Mouse (Mus musculus) neutrophil, adult 5-6 weeks (primary cell): Measurements from ENCODE around the gene Olfr1241. TPM values are rescaled to one million over a fixed set of nuclear protein-coding genes. Genes with fewer than 3 reads are reported as not detected.

Source experiments
- ATAC-seq: fragments of 151-379, 151-347 bp; 2 replicates; pipeline ENCODE4 v1.8.0; 2017; ENCODE audit warnings: mild to moderate bottlenecking, moderate TSS enrichment; ENCODE audit not compliant: insufficient number of reproducible peaks, poor library complexity, low FRiP score, severe bottlenecking; ENCODE audit errors: extremely low read depth
- total RNA-seq: library from RNA; stranded (forward); fragments of 200-1000 nt; gene quantifications from 2 replicates; pipeline ENCODE4 v1.2.3, GENCODE M21; 2017

Gene Olfr1241
- not detected in 2 replicates for total RNA-seq

DNA sequence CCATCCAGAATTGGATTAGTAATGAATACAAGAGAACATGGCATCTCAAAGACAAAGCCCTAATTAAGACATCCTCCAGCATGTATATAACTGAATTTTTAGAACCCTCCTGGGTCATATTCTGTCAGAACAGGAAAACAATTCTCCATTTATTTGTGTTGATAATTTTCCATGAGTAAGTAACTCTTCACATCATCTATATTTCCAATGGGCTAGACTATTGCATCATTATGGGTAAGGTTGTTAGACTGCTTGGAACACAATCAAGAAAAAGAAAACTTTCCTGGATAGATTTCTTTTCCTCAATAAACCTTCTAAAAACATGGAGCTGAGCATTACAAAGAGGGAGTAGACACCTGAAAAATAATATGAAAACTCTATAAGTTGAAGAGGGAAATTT, at the start of gene Olfr1241:
Gene Olfr1241 (minus strand): TSS at position 101 of the 400 bp plus-strand sequence.
- ATAC-seq = no peak

DNA sequence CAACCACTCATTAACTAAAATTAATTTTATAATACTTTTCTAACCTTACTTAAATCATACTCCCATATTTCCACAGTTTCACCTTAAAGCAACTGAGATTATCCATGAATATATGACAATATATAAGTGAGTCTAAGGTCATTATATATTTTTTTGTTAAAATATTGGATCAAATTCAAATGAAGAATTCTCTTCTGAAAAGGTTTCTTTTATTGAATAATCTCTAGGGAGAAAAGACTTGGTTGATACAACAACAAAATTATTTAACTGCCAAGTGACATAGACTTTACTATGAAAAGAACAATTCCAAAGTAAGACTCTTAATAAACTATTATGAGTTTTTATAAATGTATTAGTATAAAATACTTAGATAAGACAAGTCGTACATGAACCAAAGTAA, 44.5 kb upstream of the Olfr1241 start, which contains the start of gene Olfr1243:
Gene Olfr1243 (minus strand): TSS at position 101 of the 400 bp plus-strand sequence.
- no peak for ATAC-seq

- no peak for ATAC-seq
Measured at GRCm38 (mm10) chr2:89498235-89498634, 11.3 kb upstream of the Olfr1241 start, which contains the start of gene Olfr1242. Olfr1242 (minus strand) TSS chr2:89498335.

DNA sequence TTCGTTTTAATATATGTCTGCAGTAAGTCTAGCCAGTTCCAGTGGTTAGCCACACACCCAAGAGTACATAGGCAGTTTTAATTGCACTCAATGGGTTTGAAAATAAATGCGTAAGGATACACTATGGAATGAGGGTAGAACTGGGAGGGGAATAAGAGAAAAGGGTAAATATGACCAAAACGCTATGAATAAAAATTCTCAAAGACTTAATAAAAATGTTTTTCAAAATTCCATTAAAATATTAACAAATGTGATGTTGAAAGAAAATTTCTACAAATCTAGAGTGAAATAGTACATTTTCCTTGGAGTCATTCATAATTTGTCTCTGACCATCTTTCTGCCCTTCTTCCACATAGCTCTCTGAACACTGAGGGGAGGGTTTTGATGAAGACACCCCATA, 44.0 kb downstream of the Olfr1241 start, which contains the start of gene Olfr1240:
Gene Olfr1240 (minus strand): TSS at position 101 of the 400 bp plus-strand sequence.
- no peak for ATAC-seq

Other genes starting within 250 kb of the Olfr1241 start
- gene Olfr1228, start 233.1 kb downstream of the Olfr1241 start, total RNA-seq = not detected in 2 replicates
- gene Olfr1229, start 199.1 kb downstream of the Olfr1241 start, total RNA-seq = 0.12 TPM in 1 of 2 replicates, not detected in the other
- gene Olfr1230, start 189.9 kb downstream of the Olfr1241 start, total RNA-seq = not detected in 2 replicates
- not detected in 2 replicates for gene Olfr1231, start 180.1 kb downstream of the Olfr1241 start, total RNA-seq
- gene Olfr1232, start 157.5 kb downstream of the Olfr1241 start, total RNA-seq = 1.0 TPM in 1 of 2 replicates, not detected in the other
- gene Olfr1233, start 144.7 kb downstream of the Olfr1241 start, total RNA-seq = 0.12 TPM in 1 of 2 replicates, not detected in the other
- 0.23 TPM in 1 of 2 replicates, not detected in the other for gene Olfr1234, start 122.3 kb downstream of the Olfr1241 start, total RNA-seq
- gene Olfr1238, start 77.5 kb downstream of the Olfr1241 start, total RNA-seq = not detected in 2 replicates
- gene Olfr1239, start 66.7 kb downstream of the Olfr1241 start, total RNA-seq = not detected in 2 replicates
- not detected in 2 replicates for gene Olfr1240, start 44.1 kb downstream of the Olfr1241 start, total RNA-seq
- gene Olfr1242, start 11.2 kb upstream of the Olfr1241 start, total RNA-seq = not detected in 2 replicates
- not detected in 2 replicates for gene Olfr1243, start 44.4 kb upstream of the Olfr1241 start, total RNA-seq
- not detected in 2 replicates for gene Olfr1245, start 91.3 kb upstream of the Olfr1241 start, total RNA-seq
- 0.12 and 0.35 TPM in 2 replicates for gene Olfr1246, start 106.0 kb upstream of the Olfr1241 start, total RNA-seq
- gene Olfr1247, start 127.0 kb upstream of the Olfr1241 start, total RNA-seq = 0.12 TPM in 1 of 2 replicates, not detected in the other
- not detected in 2 replicates for gene Olfr1248, start 131.1 kb upstream of the Olfr1241 start, total RNA-seq
- not detected in 2 replicates for gene Olfr1249, start 147.9 kb upstream of the Olfr1241 start, total RNA-seq
- gene Olfr1250, start 174.3 kb upstream of the Olfr1241 start, total RNA-seq = 0.35 TPM in 1 of 2 replicates, not detected in the other
- not detected in 2 replicates for gene Olfr1251, start 184.8 kb upstream of the Olfr1241 start, total RNA-seq
- gene Olfr1252, start 237.9 kb upstream of the Olfr1241 start, total RNA-seq = 0.23 TPM in 1 of 2 replicates, not detected in the other